Mouse (Mus musculus) hematopoietic stem cell, adult 5-6 weeks (primary cell): ENCODE data around the gene Rps25. TPM values are rescaled to one million over a fixed set of nuclear protein-coding genes. Genes with fewer than 3 reads are reported as not detected.
A peak's percentile ranks its signal among the peaks of the same experiment; 100 is the strongest.
"Not testable (repeated sequence)": the region's sequence is repeated elsewhere in the genome, so short reads cannot be mapped to it uniquely, and the experiment has no call there.

Experiments used
- ATAC-seq, 2 experiments: fragments of 125-278 bp in 1 of 2; replicated peaks in 1 of 2; 2 replicates each; pipeline ENCODE4 v1.8.0; 2016 to 2017; ENCODE audit warnings: inconsistent platforms in 2 of 2, mild to moderate bottlenecking in 2 of 2, moderate number of reproducible peaks in 2 of 2, low read depth in 1 of 2, moderate TSS enrichment in 1 of 2; ENCODE audit not compliant: low FRiP score in 2 of 2, poor library complexity in 2 of 2, severe bottlenecking in 2 of 2, insufficient read depth in 1 of 2, low TSS enrichment in 1 of 2
- total RNA-seq: library from RNA; stranded (forward); fragments of 172-1452, 232-1000 nt; gene quantifications from 2 replicates; pipeline ENCODE4 v1.2.3, GENCODE M21; 2017

Rps25 gene
- total RNA-seq, 1 experiment from 2014 or later = 1,716 TPM

GRCm38 (mm10) chr9:44423576-44423975 is 16.6 kb downstream of the Rps25 start:
- no peak for ATAC-seq

- ATAC-seq = no peak
These were observed 25.7 kb downstream of the Rps25 start for GRCm38 (mm10) chr9:44432577-44433185.

GRCm38 (mm10) chr9:44435747-44436146 is 28.8 kb downstream of the Rps25 start:
- ATAC-seq = peak; percentile 94

GRCm38 (mm10) chr9:44440961-44441360 is 34.0 kb downstream of the Rps25 start, which contains the start of gene Foxr1:
Gene Foxr1 (minus strand): TSS chr9:44441136.
- ATAC-seq = no peak

- ATAC-seq = not testable (repeated sequence)
These were observed 37.6 kb downstream of the Rps25 start for GRCm38 (mm10) chr9:44444402-44445025.

- no peak for ATAC-seq
These were observed 43.4 kb downstream of the Rps25 start for GRCm38 (mm10) chr9:44450387-44450786.

GRCm38 (mm10) chr9:44454132-44454890 is 47.4 kb downstream of the Rps25 start:
- ATAC-seq = peak; percentile 84 to 90

- ATAC-seq = no peak
These were observed 47.9 kb downstream of the Rps25 start, which contains the start of gene Upk2 for GRCm38 (mm10) chr9:44454891-44455220. Gene Upk2 (minus strand): TSS chr9:44454976.

GRCm38 (mm10) chr9:44457035-44457742 is 50.2 kb downstream of the Rps25 start:
- ATAC-seq = no peak

Other genes starting within 250 kb of the Rps25 start
- gene Cbl, start 173.1 kb upstream of the Rps25 start, total RNA-seq = 19.6 and 35.0 TPM in 2 replicates
- gene Ccdc153, start 166.5 kb upstream of the Rps25 start, total RNA-seq = not detected in 2 replicates
- 0.35 TPM in 1 of 2 replicates, not detected in the other for gene Pdzd3, start 155.7 kb upstream of the Rps25 start, total RNA-seq
- gene Nlrx1, start 138.5 kb upstream of the Rps25 start, total RNA-seq = 2.1 and 6.6 TPM in 2 replicates
- gene Abcg4, start 118.5 kb upstream of the Rps25 start, total RNA-seq = 0.99 and 2.5 TPM in 2 replicates
- gene Hinfp, start 101.5 kb upstream of the Rps25 start, total RNA-seq = 26.1 and 28.0 TPM in 2 replicates
- gene C2cd2l, start 86.9 kb upstream of the Rps25 start, total RNA-seq = 4.7 and 5.1 TPM in 2 replicates
- 15.2 and 17.4 TPM in 2 replicates for gene Dpagt1, start 81.1 kb upstream of the Rps25 start, total RNA-seq
- gene H2afx, start 72.4 kb upstream of the Rps25 start, total RNA-seq = 127 and 131 TPM in 2 replicates
- 29.3 and 35.2 TPM in 2 replicates for gene Hmbs, start 62.9 kb upstream of the Rps25 start, total RNA-seq
- gene Vps11, start 45.5 kb upstream of the Rps25 start, total RNA-seq = 14.3 and 16.1 TPM in 2 replicates
- 56.5 and 67.2 TPM in 2 replicates for gene Hyou1, start 27.6 kb upstream of the Rps25 start, total RNA-seq
- gene Slc37a4, start 10.3 kb upstream of the Rps25 start, total RNA-seq = 15.8 and 20.2 TPM in 2 replicates
- gene Trappc4, start 461 bp downstream of the Rps25 start, total RNA-seq = 42.2 and 47.6 TPM in 2 replicates
- gene Ccdc84, start 11.4 kb downstream of the Rps25 start, total RNA-seq = 21.4 and 31.9 TPM in 2 replicates
- gene Foxr1, start 34.0 kb downstream of the Rps25 start, total RNA-seq = not detected in 2 replicates
- gene Upk2, start 47.8 kb downstream of the Rps25 start, total RNA-seq = not detected in 2 replicates
- 5.9 and 6.1 TPM in 2 replicates for gene Bcl9l, start 75.7 kb downstream of the Rps25 start, total RNA-seq
- 0.06 and 0.69 TPM in 2 replicates for gene Cxcr5, start 154.7 kb downstream of the Rps25 start, total RNA-seq
- 131 and 147 TPM in 2 replicates for gene Ddx6, start 197.8 kb downstream of the Rps25 start, total RNA-seq